Mouse (Mus musculus): Measurements from ENCODE around the gene Eif2ak2.

Gene Eif2ak2

DNA sequence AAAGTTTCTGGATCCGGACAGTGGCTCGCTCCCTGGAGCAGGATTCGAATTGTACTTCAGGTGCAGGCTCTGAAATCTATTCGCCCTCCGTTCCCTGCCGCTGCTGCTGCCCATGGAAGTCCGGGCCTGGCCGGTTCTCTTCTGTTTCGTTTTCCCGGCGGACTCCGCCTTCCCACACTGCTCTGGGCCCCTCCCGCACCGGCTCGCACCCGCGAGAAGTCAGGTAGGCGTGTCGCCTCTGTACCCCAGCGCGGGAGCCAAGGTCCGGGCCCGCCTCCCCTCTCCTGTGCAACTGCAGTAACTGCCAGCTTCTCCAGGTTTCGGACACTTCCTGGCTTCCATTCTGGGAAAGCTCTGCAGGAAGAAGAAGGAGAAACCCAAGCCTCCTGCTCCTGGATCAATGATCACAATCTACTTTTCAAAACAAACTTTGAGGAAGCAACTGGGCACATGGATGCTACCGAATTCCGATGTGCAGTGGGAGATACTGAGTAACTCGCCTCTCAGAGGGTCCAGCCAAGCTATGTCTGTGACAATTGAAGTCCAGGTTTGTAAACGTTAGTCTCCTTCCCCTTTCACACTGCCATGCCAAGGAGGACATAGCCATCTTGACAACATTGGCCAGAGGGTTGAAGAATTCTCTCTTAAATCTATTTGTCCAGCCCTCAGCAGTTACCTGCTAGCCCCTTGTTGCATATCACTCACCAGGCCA, at the start of gene Eif2ak2:
Eif2ak2 (minus strand) TSS at position 173 of the 712 bp plus-strand sequence.
- DNase-seq: peak; percentile 68 to 71

GRCm38 (mm10) chr17:78917696-78918095, 35.3 kb upstream of the Eif2ak2 start:
- no peak for DNase-seq

GRCm38 (mm10) chr17:78916899-78917298, 34.5 kb upstream of the Eif2ak2 start:
- DNase-seq: no peak

DNA sequence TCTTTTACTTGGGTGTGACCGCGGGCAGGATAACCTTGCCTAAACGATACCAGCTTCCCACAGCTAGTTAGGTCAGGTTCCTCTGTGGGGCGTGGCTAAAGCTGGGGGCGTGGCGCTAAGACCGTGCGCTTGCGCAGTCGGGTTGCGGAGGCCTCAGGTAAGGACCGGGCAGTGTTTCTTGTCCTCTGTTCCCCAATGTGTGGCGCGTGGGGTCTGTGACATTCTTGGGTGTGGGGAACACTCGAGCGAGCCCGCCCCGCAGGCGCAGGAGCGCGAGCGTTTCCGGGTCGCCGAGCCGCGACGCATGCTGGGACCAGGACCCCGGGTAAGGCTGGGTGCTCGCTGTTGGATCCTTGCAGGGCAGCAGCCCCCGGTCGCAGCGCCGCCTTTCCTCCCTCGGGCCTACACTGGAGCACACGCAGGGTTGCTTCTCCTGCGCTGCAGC, 34.0 kb upstream of the Eif2ak2 start, which contains the start of gene Cebpzos:
Cebpzos (plus strand) TSS at position 132 of the 445 bp plus-strand sequence.
- DNase-seq: peak; percentile 94 to 95

- DNase-seq: no peak
Measured at GRCm38 (mm10) chr17:78915772-78916171, 33.4 kb upstream of the Eif2ak2 start.

- no peak for DNase-seq
Measured at GRCm38 (mm10) chr17:78913921-78914320, 31.5 kb upstream of the Eif2ak2 start.

DNA sequence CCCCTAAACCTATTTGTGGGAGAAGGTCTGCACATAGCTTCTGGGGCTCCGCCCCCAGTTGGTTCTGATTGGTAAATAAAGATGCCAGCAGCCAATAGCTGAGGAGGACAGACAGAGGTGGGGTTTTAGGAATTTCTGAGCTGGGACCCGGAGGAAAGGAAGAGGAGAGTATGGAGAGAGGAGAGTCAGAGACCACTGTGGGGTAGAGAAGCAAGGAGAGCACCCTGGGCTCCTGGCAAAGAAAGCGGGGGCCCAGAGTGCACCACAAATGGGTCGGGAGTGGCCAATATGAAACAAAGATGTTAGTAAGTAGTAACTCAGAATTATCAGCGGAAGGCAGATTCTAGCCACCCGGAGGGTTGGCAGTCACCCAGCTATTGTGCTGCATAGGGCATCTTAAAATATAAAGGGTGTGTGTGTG, 30.5 kb upstream of the Eif2ak2 start:
- DNase-seq: peak; percentile 58 to 73

- DNase-seq: no peak
Measured at GRCm38 (mm10) chr17:78909374-78909773, 27.0 kb upstream of the Eif2ak2 start.

- DNase-seq: no peak
Measured at GRCm38 (mm10) chr17:78906892-78907291, 24.5 kb upstream of the Eif2ak2 start, which contains the start of gene Sult6b1. TSS of gene Sult6b1 (minus strand) at chr17:78906992.

DNA sequence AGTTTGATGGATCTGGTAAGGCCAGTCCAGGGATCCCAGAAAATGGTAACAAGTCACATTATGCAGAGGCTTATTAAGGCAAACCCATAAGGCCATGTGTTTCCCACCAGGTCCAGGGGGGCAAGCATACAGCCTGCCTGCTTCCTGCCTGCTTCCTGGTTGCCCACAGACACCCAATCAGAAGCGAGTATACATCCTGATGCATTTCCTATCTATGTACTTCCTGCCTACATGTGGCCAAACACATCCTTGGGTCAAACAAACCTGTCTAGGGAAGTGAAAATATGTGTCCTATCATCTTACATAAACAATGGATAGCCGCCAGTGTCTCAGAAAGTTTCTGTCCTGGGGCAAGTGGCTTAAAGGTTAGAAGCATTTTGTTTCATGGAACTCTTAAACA, 20.8 kb upstream of the Eif2ak2 start:
- no peak for DNase-seq

GRCm38 (mm10) chr17:78895394-78895793, 13.0 kb upstream of the Eif2ak2 start:
- peak in 1 of 2 experiments; percentile 56 for DNase-seq

- DNase-seq: no peak
Measured at GRCm38 (mm10) chr17:78894991-78895390, 12.6 kb upstream of the Eif2ak2 start.

DNA sequence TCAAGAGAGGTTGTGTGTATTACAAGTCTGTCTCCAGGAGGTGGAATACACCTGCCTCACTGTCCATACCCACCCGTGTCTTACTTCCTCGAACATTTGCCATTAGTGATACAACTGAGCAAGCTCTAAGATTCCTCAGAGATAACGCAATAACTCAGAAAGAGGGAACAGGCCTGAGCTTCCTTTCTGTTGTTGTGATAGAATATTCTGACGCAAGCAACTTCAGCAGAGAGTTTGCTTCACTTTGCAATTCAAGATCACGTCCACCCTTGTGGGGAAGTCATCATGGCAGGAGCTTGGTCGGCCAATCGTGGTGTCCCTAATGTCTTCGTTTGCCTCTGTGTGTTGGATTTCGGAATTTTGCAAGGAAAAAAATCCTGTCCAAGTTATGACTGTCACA, 8.6 kb upstream of the Eif2ak2 start:
- no peak for DNase-seq

DNA sequence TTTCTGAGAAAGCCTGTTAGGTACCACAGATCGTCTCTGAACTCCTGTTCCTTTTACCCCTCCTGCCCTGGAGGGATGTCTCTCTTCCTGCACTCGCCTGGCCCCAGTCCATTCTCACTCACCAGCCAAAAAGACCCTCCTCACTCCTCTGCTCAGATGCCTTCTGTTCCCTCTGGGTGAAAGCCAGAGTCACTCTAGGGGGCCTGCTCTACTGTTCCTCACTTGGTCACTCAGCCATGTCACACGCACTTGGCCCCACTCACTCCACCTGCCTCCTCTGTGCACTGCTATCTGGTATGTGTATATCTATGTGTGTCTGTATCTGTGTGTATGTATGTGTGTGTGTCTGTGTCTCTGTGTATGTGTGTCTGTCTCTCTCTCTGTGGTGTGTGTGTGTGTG, 6.8 kb upstream of the Eif2ak2 start:
- DNase-seq: peak; percentile 96 to 97

DNA sequence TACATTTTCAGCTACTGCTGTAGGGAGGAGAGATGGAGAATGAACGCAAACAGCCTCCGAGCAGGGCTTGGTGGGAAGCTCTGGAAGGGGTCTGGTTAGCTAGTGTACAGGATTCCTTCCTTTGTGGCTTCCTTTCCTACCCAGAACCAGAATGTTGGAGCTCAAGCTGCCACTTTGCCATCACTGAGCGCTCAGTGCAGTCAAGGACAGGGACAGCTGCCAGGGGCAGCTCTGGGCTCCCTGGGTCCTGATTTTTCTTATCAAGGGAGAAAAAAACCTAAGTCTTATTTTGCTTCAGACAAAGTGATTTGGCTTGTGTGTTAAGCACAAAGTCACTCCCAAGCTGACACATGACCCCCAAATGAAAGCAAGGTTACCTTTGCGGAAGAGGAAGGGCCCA, 6.2 kb upstream of the Eif2ak2 start:
- DNase-seq: peak; percentile 65 to 67

DNA sequence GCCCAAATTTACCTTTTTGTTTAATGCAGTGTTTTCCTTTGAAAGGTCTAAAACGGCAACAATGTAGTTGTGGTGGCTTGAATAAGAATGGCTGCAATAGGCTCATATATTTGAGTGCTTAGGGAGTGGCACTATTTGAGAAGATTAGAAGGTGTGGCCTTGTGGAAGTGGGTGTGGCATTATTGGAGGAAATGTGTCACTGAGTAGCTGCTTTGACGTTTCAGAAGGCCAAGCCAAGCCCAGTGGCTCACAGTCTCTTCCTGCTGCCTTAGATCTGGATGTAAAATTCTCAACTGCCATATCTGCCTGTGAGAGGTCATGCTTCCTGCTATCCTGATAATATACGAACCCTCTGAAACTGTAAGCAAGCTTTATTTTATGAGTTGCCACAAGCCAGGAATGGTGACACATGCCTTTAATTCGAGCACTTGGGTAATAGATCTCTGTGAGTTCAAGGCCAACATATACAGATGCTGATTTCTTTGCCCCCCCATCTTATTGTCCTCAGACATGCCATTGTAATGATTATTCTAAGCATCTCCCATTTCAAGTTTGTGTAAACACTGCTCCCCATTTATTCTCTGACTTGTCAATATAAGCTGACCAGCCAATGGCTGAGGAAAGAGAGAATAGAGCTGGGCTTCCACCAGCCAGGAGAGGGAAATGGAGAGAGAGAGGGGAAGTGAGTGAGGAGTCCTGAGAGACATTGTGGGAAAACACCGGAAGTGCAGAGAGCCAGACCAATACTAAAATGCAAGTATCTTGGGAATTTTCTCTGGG, 3.1 kb upstream of the Eif2ak2 start:
- no peak for DNase-seq

DNA sequence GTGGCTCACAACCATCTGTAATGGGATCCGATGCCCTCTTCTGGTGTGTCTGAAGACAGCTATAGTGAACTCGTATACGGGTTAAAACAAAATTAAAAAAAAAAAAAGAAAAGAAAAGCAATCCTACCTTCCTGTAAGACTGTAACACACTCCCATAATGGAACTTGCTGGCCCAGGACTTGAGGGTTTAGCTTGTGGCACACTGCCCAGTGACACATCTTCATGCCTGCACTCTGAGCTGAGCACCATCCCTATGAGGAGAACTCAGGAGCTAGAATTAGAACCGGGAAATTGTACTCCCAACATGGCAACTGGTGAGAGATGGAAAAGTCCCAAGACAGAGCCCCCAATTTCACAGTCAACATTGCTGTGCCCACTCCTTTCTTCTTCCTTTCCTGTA, 918 bp upstream of the Eif2ak2 start:
- no peak for DNase-seq

DNA sequence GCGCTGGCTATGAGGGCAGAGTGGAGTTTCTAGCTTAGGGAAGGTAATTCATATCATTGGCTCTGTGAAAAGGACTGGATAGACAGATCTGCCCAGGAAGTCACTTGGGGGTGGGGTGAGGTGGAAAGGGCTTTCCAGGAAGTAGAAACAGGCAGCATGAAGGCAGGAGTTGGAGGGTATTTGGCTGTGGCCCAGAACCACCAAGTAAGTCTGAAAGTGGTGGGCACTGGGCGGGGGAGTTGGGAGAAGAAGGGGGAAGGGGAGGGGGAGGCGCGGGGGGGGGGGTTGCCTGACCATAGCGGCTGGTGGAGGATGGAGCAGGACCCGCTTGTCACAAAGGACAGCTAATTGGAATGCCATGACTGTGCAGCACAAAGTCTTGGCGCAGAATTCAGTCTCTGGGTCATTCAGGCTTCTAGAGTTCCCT, 482 bp downstream of the Eif2ak2 start:
- DNase-seq: peak in 1 of 2 experiments; percentile 20

DNA sequence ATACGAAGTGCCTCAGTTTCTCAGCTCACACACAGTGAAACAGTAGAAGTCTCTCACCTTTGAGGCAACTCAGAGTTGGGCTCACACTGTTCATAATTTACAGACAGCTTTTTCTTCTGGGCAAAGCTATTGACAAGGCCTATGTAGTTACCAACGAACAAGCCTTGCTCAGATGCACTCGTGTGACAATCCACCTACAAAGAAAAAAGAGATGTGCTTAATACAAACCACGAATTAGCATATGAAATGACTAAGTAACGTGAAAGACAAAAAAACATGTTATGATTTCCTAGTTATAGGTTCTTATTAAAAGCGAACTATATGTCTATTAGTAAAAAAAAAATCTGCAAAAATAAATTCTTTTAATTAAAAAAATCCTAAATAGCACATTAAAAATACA, 8.5 kb downstream of the Eif2ak2 start:
- DNase-seq: no peak

DNA sequence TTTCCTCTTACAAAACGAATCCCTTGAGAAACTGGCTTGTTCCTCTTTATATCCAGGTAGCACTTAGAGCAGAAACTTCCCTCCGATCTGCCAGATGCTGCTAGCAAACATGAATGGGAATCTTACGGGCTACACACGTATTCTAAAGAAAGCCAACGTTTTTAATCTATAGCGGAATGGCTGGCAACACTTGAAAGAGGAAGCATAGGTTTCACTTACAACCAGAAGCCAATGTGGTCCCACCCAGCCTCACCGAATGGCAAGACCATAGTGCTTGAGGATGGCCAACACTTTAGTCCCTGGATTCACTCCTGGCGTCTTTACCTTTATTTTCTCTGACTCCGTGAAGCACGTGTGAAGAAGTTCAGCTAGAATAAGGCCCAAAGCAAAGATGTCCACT, 26.1 kb downstream of the Eif2ak2 start:
- no peak for DNase-seq

- no peak for DNase-seq
Measured at GRCm38 (mm10) chr17:78842271-78842928, 40.0 kb downstream of the Eif2ak2 start.

- DNase-seq: no peak
Measured at GRCm38 (mm10) chr17:78836056-78836455, 46.3 kb downstream of the Eif2ak2 start.

Measured in cerebellum, postnatal 14 days (tissue).